Mouse (Mus musculus) liver, postnatal 0 days (tissue): Measurements from ENCODE around the gene Aire. TPM values are rescaled to one million over a fixed set of nuclear protein-coding genes. Genes with fewer than 3 reads are reported as not detected.

Source experiments
- ATAC-seq: fragments of 200-750 bp; cut with Nextera tagmentation; 2 replicates; pipeline ENCODE4 v1.8.0; 2017; ENCODE audit warnings: mild to moderate bottlenecking, moderate library complexity
- DNase-seq: peaks from one replicate; pipeline ENCODE4 v3.0.0-alpha.2; 2016
- H3K27ac ChIP-seq: fragments of 300-500 bp; sonication (generic); 2 replicates; pipeline ENCODE4 v1.5.1; 2014; ENCODE audit warnings: antibody characterized with exemption, moderate library complexity, mild to moderate bottlenecking, low read depth
- H3K27me3 ChIP-seq: fragments of 300-500 bp; sonication (generic); 2 replicates; pipeline ENCODE4 v1.6.1; 2014; ENCODE audit warnings: low read length, control low read depth, mixed read lengths; ENCODE audit not compliant: insufficient read depth
- H3K36me3 ChIP-seq: fragments of 300-500 bp; sonication (generic); replicated peaks from 2 replicates; pipeline ENCODE4 v1.6.1; 2014; ENCODE audit warnings: mild to moderate bottlenecking, control low read depth, low read length, moderate library complexity, mixed read lengths; ENCODE audit not compliant: insufficient read depth
- H3K4me1 ChIP-seq: fragments of 300-500 bp; sonication (generic); 2 replicates; pipeline ENCODE4 v1.6.1; 2014; ENCODE audit warnings: antibody characterized with exemption, mild to moderate bottlenecking, control low read depth; ENCODE audit not compliant: insufficient read depth
- H3K4me2 ChIP-seq: fragments of 300-500 bp; sonication (generic); 2 replicates; pipeline ENCODE4 v1.6.1; 2014; ENCODE audit warnings: low read depth, mild to moderate bottlenecking, low read length, moderate library complexity, mixed read lengths
- H3K4me3 ChIP-seq: fragments of 300-500 bp; sonication (generic); 2 replicates; pipeline ENCODE4 v1.5.1; 2014; ENCODE audit warnings: low read depth, low read length
- H3K9ac ChIP-seq: fragments of 300-500 bp; sonication (generic); replicated peaks from 2 replicates; pipeline ENCODE4 v1.6.1; 2014; ENCODE audit warnings: mild to moderate bottlenecking, moderate library complexity
- H3K9me3 ChIP-seq: fragments of 300-500 bp; sonication (generic); 2 replicates; pipeline ENCODE4 v1.6.1; 2016; ENCODE audit warnings: mild to moderate bottlenecking, control low read depth, low read length, mixed read lengths
- CTCF ChIP-seq: sonication (generic); IDR thresholded peaks from 2 replicates; pipeline ENCODE4 v1.5.1; 2016; ENCODE audit warnings: antibody characterized with exemption, low read depth
- EP300 ChIP-seq: IDR thresholded peaks from 2 replicates; pipeline ENCODE4 v1.6.1; 2016; ENCODE audit warnings: antibody characterized with exemption, low read depth, mild to moderate bottlenecking
- WGBS: fragments of 180-500 bp; shearing (Covaris S2); extraction: QIAGEN DNeasy Blood & Tissue Kit; methylation state at CpG from one replicate; pipeline ENCODE4 v1.1.7; 2014; ENCODE audit not compliant: insufficient replicate concordance; 5-methylcytosine and 5-hydroxymethylcytosine counted together
- polyA plus RNA-seq: library from polyadenylated mRNA; unstranded; fragments of >200 nt; fragmentation: Nextera tagmentation; extraction: Ambion mirVana; gene quantifications from 2 replicates; pipeline ENCODE4 v1.2.1, GENCODE M21; 2015

The Aire gene
- polyA plus RNA-seq, 1 experiment from 2014 or later = not detected

GRCm38 (mm10) chr10:78008169-78008568 is 35.2 kb downstream of the Aire start:
- Histone ChIP-seq H3K4me3 (peak overlapping the region; percentile 80), H3K4me2 (peak overlapping the region; percentile 87), H3K27ac (peak overlapping the region; percentile 62), H3K9me3 (no peaks in the 10 kb centered on the region), H3K36me3 (peaks cover 7% of the 10 kb centered on the region; the same call in 1 of the 2 replicates), H3K9ac (peak overlapping the region; percentile 70), H3K4me1 (peaks cover 46% of the 10 kb centered on the region), H3K27me3 (no peaks in the 10 kb centered on the region)
- 48% methylated on average over 3 of the region's 3 CpGs for WGBS
- ATAC-seq (no peak), DNase-seq (no peak)
- TF ChIP-seq EP300 (no peak), CTCF (no peak)

DNA sequence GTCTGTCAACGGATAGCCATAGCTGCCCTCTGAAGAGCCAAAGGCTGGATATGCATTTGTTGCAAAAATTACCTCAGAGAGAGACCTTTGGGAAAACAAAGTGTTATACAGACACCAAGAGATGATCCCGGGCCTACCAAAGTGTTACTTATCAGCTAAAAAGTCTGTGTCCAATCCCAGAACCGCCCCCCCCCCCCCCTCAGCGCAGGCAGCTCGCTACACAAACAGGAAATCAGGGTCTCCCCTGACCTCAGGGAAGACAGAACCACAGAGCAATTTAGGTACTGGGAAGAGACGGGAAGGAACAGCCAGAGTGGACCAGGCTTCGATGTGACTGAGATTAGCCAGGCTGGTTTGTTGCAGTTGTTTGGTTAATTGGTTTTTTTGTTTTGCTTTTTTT is 36.2 kb downstream of the Aire start:
- 9% methylated on average over 7 of the region's 7 CpGs for WGBS
- H3K36me3 ChIP-seq = peaks cover 12% of the 10 kb centered on the region; the same call in 1 of the 2 replicates
- H3K4me1 ChIP-seq = peaks cover 46% of the 10 kb centered on the region
- DNase-seq = no peak
- H3K4me3 ChIP-seq = peak overlapping the region; percentile 80; the same call in 1 of the 2 replicates
- TF ChIP-seq EP300 (no peak), CTCF (no peak)
- ATAC-seq = no peak
- H3K9ac ChIP-seq = peak overlapping the region; percentile 70; the same call in 1 of the 2 replicates
- H3K9me3 ChIP-seq = no peaks in the 10 kb centered on the region
- peak overlapping the region; percentile 87 for H3K4me2 ChIP-seq
- H3K27ac ChIP-seq = peak overlapping the region; percentile 62; the same call in 1 of the 2 replicates
- H3K27me3 ChIP-seq = no peaks in the 10 kb centered on the region

- H3K4me2 ChIP-seq = peak overlapping the region; percentile 10; the same call in 1 of the 2 replicates
- no peak overlapping the region for H3K4me3 ChIP-seq
- no peaks in the 10 kb centered on the region for H3K27me3 ChIP-seq
- peaks cover 24% of the 10 kb centered on the region for H3K36me3 ChIP-seq
- H3K27ac ChIP-seq = no peak overlapping the region
- TF ChIP-seq EP300 (no peak), CTCF (no peak)
- peak overlapping the region; percentile 32 for H3K9ac ChIP-seq
- H3K4me1 ChIP-seq = peaks cover 46% of the 10 kb centered on the region
- no peaks in the 10 kb centered on the region for H3K9me3 ChIP-seq
- DNase-seq (no peak), ATAC-seq (no peak)
- 82% methylated on average over 4 of the region's 4 CpGs for WGBS
Observed at GRCm38 (mm10) chr10:78005791-78006438, 37.5 kb downstream of the Aire start.

- TF ChIP-seq CTCF (no peak), EP300 (no peak)
- no peaks in the 10 kb centered on the region for H3K9me3 ChIP-seq
- peaks cover 42% of the 10 kb centered on the region for H3K4me1 ChIP-seq
- H3K4me2 ChIP-seq = peak overlapping the region; percentile 40
- no peaks in the 10 kb centered on the region for H3K27me3 ChIP-seq
- peaks cover 37% of the 10 kb centered on the region for H3K36me3 ChIP-seq
- 61% methylated on average over 3 of the region's 3 CpGs for WGBS
- DNase-seq = no peak
- no peak overlapping the region for H3K4me3 ChIP-seq
- 0 out of 2 replicates have a peak overlapping the region, but pooled peaks have one; percentile 24 for H3K27ac ChIP-seq
- no peak overlapping the region; the same call in 1 of the 2 replicates for H3K9ac ChIP-seq
- no peak for ATAC-seq
Observed at GRCm38 (mm10) chr10:78004479-78005100, 38.8 kb downstream of the Aire start.

GRCm38 (mm10) chr10:78002316-78002715 is 41.1 kb downstream of the Aire start:
- ATAC-seq (no peak), DNase-seq (no peak)
- H3K9me3 ChIP-seq = no peaks in the 10 kb centered on the region
- no peak overlapping the region for H3K4me2 ChIP-seq
- H3K4me1 ChIP-seq = peaks cover 24% of the 10 kb centered on the region
- H3K27ac ChIP-seq = no peak overlapping the region
- no peak overlapping the region for H3K9ac ChIP-seq
- H3K36me3 ChIP-seq = peaks cover 58% of the 10 kb centered on the region
- TF ChIP-seq EP300 (no peak), CTCF (no peak)
- H3K27me3 ChIP-seq = no peaks in the 10 kb centered on the region
- no peak overlapping the region for H3K4me3 ChIP-seq
- 77% methylated on average over 2 of the region's 2 CpGs for WGBS

GRCm38 (mm10) chr10:78001796-78002195 is 41.6 kb downstream of the Aire start:
- DNase-seq = no peak
- H3K36me3 ChIP-seq = peaks cover 63% of the 10 kb centered on the region

More at GRCm38 (mm10) chr10:78001796-78002195, 41.6 kb downstream of the Aire start:
- 85% methylated on average over 11 of the region's 11 CpGs for WGBS
- Histone ChIP-seq H3K4me1 (peaks cover 19% of the 10 kb centered on the region), H3K27ac (no peak overlapping the region), H3K4me2 (no peak overlapping the region), H3K4me3 (no peak overlapping the region), H3K27me3 (no peaks in the 10 kb centered on the region), H3K9me3 (no peaks in the 10 kb centered on the region), H3K9ac (no peak overlapping the region)
- TF ChIP-seq CTCF (no peak), EP300 (no peak)
- no peak for ATAC-seq
